Mouse (Mus musculus): ENCODE results near the gene Mapk13. TPM values are rescaled to one million over a fixed set of nuclear protein-coding genes. Genes with fewer than 3 reads are reported as not detected.
"Not testable (repeated sequence)": the region's sequence is repeated elsewhere in the genome, so short reads cannot be mapped to it uniquely, and the experiment has no call there.

The Mapk13 gene
- total and polyA plus RNA-seq, 3 experiments = 0.22 TPM; not detected in 2

DNA sequence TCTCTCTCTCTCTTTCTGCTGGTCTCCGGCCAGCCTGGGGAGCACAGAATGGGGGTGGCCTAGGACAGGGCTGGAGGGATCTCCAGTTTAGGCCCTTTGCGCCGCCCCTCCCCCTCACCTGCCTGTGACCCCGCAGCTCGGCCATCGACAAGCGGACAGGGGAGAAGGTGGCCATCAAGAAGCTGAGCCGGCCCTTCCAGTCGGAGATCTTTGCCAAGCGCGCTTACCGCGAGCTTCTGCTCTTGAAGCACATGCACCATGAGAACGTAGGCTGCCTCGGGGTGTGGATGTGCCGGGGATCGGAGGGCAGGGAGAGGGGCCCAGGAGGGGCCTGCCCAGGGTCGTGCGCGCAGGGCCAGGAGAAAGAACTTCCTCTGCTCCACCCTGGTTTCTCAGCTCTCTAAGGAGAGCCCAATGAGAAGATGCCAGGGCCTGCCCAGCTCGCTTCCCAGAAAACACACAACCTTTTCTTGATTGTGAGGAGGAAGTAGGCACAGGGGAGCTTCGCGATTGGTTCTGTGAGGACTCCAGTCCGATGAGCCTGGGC is 851 bp downstream of the Mapk13 start:
- Histone ChIP-seq H3K4me3 (ENCODE audit: low read depth, low read length) (no peak overlapping the region), H3K9me3 (replicated peaks) (peaks cover 2% of the 10 kb centered on the region), H3K27me3 (ENCODE audit: insufficient read depth, low read length) (peaks cover 23% of the 10 kb centered on the region; the same call in 1 of the 2 replicates)

GRCm38 (mm10) chr17:28771289-28771688 is 2.2 kb downstream of the Mapk13 start:
- H3K9me3 ChIP-seq (replicated peaks) = peaks cover 2% of the 10 kb centered on the region
- no peaks in the 10 kb centered on the region for H3K4me1 ChIP-seq (ENCODE audit: insufficient read depth, low read depth, low read length)
- no peak for ATAC-seq (ENCODE audit: extremely low read depth, insufficient number of reproducible peaks, low FRiP score, poor library complexity, severe bottlenecking)
- TF ChIP-seq POLR2AphosphoS5 (IDR thresholded peaks at IDR 0.05; ENCODE audit: insufficient replicate concordance, low read depth, low read length) = no peak
- no peak for TF ChIP-seq GATA1 (IDR thresholded peaks at IDR 0.05; ENCODE audit: borderline replicate concordance, low read length)
- DNase-seq (ENCODE audit: low spot score) = no peak
- no peaks in the 10 kb centered on the region for H3K36me3 ChIP-seq (replicated peaks)
- H3K4me3 ChIP-seq (ENCODE audit: low read depth, low read length) = no peak overlapping the region
- H3K27me3 ChIP-seq (ENCODE audit: insufficient read depth, low read length) = peaks cover 25% of the 10 kb centered on the region; the same call in 1 of the 2 replicates

More for the DNA sequence above, 851 bp downstream of the Mapk13 start:
- ATAC-seq (ENCODE audit: extremely low read depth, insufficient number of reproducible peaks, low FRiP score, poor library complexity, severe bottlenecking) = no peak
- TF ChIP-seq TAL1 (conservative IDR thresholded peaks at IDR 0.05; ENCODE audit: low read depth, low read length) (no peak), GATA1 (IDR thresholded peaks at IDR 0.05; ENCODE audit: borderline replicate concordance, low read length) (no peak)
- no peaks in the 10 kb centered on the region for H3K4me1 ChIP-seq (ENCODE audit: insufficient read depth, low read depth, low read length)
- no peaks in the 10 kb centered on the region for H3K36me3 ChIP-seq (replicated peaks)
- DNase-seq (ENCODE audit: low spot score) = no peak

- H3K4me1 ChIP-seq (ENCODE audit: insufficient read depth, low read depth, low read length); H3K4me3 ChIP-seq (ENCODE audit: low read depth, low read length); DNase-seq (ENCODE audit: low spot score); ATAC-seq (ENCODE audit: extremely low read depth, insufficient number of reproducible peaks, low FRiP score, poor library complexity, severe bottlenecking); H3K36me3 ChIP-seq (replicated peaks); H3K9me3 ChIP-seq (replicated peaks): not testable (repeated sequence)
- H3K27me3 ChIP-seq (ENCODE audit: insufficient read depth, low read length) = peaks cover 34% of the 10 kb centered on the region; the same call in 1 of the 2 replicates
These were observed 5.2 kb downstream of the Mapk13 start for GRCm38 (mm10) chr17:28774303-28774702.

GRCm38 (mm10) chr17:28775161-28775560 is 6.1 kb downstream of the Mapk13 start:
- no peaks in the 10 kb centered on the region for H3K4me1 ChIP-seq (ENCODE audit: insufficient read depth, low read depth, low read length)
- H3K27me3 ChIP-seq (ENCODE audit: insufficient read depth, low read length) = peaks cover 30% of the 10 kb centered on the region; the same call in 1 of the 2 replicates
- DNase-seq (ENCODE audit: low spot score) (no peak), ATAC-seq (ENCODE audit: extremely low read depth, insufficient number of reproducible peaks, low FRiP score, poor library complexity, severe bottlenecking) (no peak)
- no peaks in the 10 kb centered on the region for H3K36me3 ChIP-seq (replicated peaks)
- TF ChIP-seq POLR2AphosphoS5 (IDR thresholded peaks at IDR 0.05; ENCODE audit: insufficient replicate concordance, low read depth, low read length) = no peak
- no peak for TF ChIP-seq TAL1 (conservative IDR thresholded peaks at IDR 0.05; ENCODE audit: low read depth, low read length)
- TF ChIP-seq CTCF (IDR thresholded peaks at IDR 0.05; ENCODE audit: low read depth, low read length) = no peak
- no peak for TF ChIP-seq GATA1 (IDR thresholded peaks at IDR 0.05; ENCODE audit: borderline replicate concordance, low read length)
- no peak for TF ChIP-seq GATA2 (IDR thresholded peaks at IDR 0.05; ENCODE audit: borderline replicate concordance, low read depth, low read length)
- no peak overlapping the region for H3K4me3 ChIP-seq (ENCODE audit: low read depth, low read length)
- peaks cover 2% of the 10 kb centered on the region for H3K9me3 ChIP-seq (replicated peaks)

- Histone ChIP-seq H3K9me3 (replicated peaks) (peaks cover 2% of the 10 kb centered on the region), H3K4me1 (ENCODE audit: insufficient read depth, low read depth, low read length) (no peaks in the 10 kb centered on the region), H3K4me3 (ENCODE audit: low read depth, low read length) (no peak overlapping the region), H3K27me3 (ENCODE audit: insufficient read depth, low read length) (peaks cover 21% of the 10 kb centered on the region; the same call in 1 of the 2 replicates), H3K36me3 (replicated peaks) (no peaks in the 10 kb centered on the region)
- DNase-seq (ENCODE audit: low spot score) (no peak), ATAC-seq (ENCODE audit: extremely low read depth, insufficient number of reproducible peaks, low FRiP score, poor library complexity, severe bottlenecking) (no peak)
- TF ChIP-seq GATA1 (IDR thresholded peaks at IDR 0.05; ENCODE audit: borderline replicate concordance, low read length) (no peak), CTCF (IDR thresholded peaks at IDR 0.05; ENCODE audit: low read depth, low read length) (no peak), TAL1 (conservative IDR thresholded peaks at IDR 0.05; ENCODE audit: low read depth, low read length) (no peak), GATA2 (IDR thresholded peaks at IDR 0.05; ENCODE audit: borderline replicate concordance, low read depth, low read length) (no peak), POLR2AphosphoS5 (IDR thresholded peaks at IDR 0.05; ENCODE audit: insufficient replicate concordance, low read depth, low read length) (no peak)
These were observed 7.7 kb downstream of the Mapk13 start for GRCm38 (mm10) chr17:28776817-28777216.

GRCm38 (mm10) chr17:28777231-28778005 is 8.3 kb downstream of the Mapk13 start:
- H3K27me3 ChIP-seq (ENCODE audit: insufficient read depth, low read length) = peaks cover 21% of the 10 kb centered on the region; the same call in 1 of the 2 replicates
- no peak for ATAC-seq (ENCODE audit: extremely low read depth, insufficient number of reproducible peaks, low FRiP score, poor library complexity, severe bottlenecking)
- no peaks in the 10 kb centered on the region for H3K36me3 ChIP-seq (replicated peaks)
- H3K4me1 ChIP-seq (ENCODE audit: insufficient read depth, low read depth, low read length) = no peaks in the 10 kb centered on the region
- no peak overlapping the region for H3K4me3 ChIP-seq (ENCODE audit: low read depth, low read length)
- no peak for TF ChIP-seq POLR2AphosphoS5 (IDR thresholded peaks at IDR 0.05; ENCODE audit: insufficient replicate concordance, low read depth, low read length)
- no peak for TF ChIP-seq GATA2 (IDR thresholded peaks at IDR 0.05; ENCODE audit: borderline replicate concordance, low read depth, low read length)
- no peak for TF ChIP-seq TAL1 (conservative IDR thresholded peaks at IDR 0.05; ENCODE audit: low read depth, low read length)
- TF ChIP-seq CTCF (IDR thresholded peaks at IDR 0.05; ENCODE audit: low read depth, low read length) = no peak
- no peak for TF ChIP-seq GATA1 (IDR thresholded peaks at IDR 0.05; ENCODE audit: borderline replicate concordance, low read length)
- H3K9me3 ChIP-seq (replicated peaks) = peaks cover 2% of the 10 kb centered on the region
- DNase-seq (ENCODE audit: low spot score) = no peak
